Mouse (Mus musculus): ENCODE measurements around the gene Olfr107. TPM values are rescaled to one million over a fixed set of nuclear protein-coding genes. Genes with fewer than 3 reads are reported as not detected.

The Olfr107 gene
- not detected in 2 replicates for polyA plus RNA-seq (2014; fragmentation: Nextera tagmentation; extraction: Ambion mirVana)

DNA sequence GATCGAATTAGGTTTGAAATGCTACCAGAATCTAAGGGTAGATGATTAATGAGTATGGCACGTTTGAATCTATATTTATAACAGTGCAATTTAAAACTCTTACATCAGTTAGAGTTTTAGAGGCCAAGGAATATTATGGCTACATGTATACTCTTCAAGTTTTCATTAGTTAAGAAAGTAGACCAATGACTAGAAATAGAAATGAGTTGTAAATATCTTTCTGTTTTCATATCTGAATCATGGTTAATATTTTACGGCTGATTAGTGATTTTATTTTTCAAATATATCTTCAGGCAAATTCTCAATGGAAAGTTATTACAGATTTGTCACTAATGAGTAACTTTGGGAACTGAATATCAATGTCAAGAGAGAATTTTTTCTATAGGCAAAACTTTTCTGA is at the start of gene Olfr107:
Gene Olfr107, plus strand, starts transcription at position 301 of the 400 bp plus-strand sequence.
- H3K9ac ChIP-seq: no peak within 1 kb of the TSS
- H3K36me3 ChIP-seq (ENCODE audit: insufficient read depth): no peaks in the 10 kb centered on the region
- no peak within 1 kb of the TSS for H3K4me3 ChIP-seq (ENCODE audit: low read depth, low read length)
- no peaks in the 10 kb centered on the region for H3K4me1 ChIP-seq (ENCODE audit: insufficient read depth)
- WGBS: 69% methylated on average over 3 of the region's 3 CpGs
- H3K9me3 ChIP-seq (ENCODE audit: low read depth, low read length): no peaks in the 10 kb centered on the region
- no peak for TF ChIP-seq CTCF (IDR thresholded peaks at IDR 0.05; ENCODE audit: low read depth)
- no peak within 1 kb of the TSS for H3K4me2 ChIP-seq
- H3K27me3 ChIP-seq (ENCODE audit: insufficient read depth, low read length): no peaks in the 10 kb centered on the region
- DNase-seq (no peak), ATAC-seq (ENCODE audit: insufficient read depth) (no peak)
- no peak within 1 kb of the TSS for H3K27ac ChIP-seq (ENCODE audit: low read depth)

DNA sequence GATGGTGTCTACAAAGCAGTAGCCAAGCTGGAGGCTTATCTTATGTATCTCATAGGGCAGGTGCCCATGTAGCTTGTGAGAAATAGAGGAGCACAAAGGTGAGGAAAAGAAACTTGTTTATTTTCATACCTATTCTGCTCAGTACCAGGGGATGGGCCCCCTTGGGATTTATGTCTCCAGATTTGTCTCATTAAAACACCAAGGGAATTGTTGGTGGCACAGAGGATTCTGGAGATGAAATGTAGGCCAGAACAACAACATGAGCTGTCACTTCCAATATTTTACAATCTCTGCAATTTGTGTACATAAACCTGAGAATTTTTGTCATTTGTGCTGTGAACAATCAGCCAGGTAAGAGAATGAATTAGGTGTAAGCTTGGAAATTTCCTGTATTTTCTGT is 39.7 kb upstream of the Olfr107 start, which contains the start of gene Olfr104-ps:
Gene Olfr104-ps, plus strand, starts transcription at position 301 of the 400 bp plus-strand sequence.
- Histone ChIP-seq H3K9ac (no peak within 1 kb of the TSS), H3K36me3 (ENCODE audit: insufficient read depth) (no peaks in the 10 kb centered on the region), H3K27ac (ENCODE audit: low read depth) (no peak within 1 kb of the TSS), H3K9me3 (ENCODE audit: low read depth, low read length) (no peaks in the 10 kb centered on the region), H3K4me2 (no peak within 1 kb of the TSS), H3K4me1 (ENCODE audit: insufficient read depth) (no peaks in the 10 kb centered on the region), H3K27me3 (ENCODE audit: insufficient read depth, low read length) (no peaks in the 10 kb centered on the region), H3K4me3 (ENCODE audit: low read depth, low read length) (no peak within 1 kb of the TSS)
- DNase-seq (no peak), ATAC-seq (ENCODE audit: insufficient read depth) (no peak)
- TF ChIP-seq CTCF (IDR thresholded peaks at IDR 0.05; ENCODE audit: low read depth): no peak

DNA sequence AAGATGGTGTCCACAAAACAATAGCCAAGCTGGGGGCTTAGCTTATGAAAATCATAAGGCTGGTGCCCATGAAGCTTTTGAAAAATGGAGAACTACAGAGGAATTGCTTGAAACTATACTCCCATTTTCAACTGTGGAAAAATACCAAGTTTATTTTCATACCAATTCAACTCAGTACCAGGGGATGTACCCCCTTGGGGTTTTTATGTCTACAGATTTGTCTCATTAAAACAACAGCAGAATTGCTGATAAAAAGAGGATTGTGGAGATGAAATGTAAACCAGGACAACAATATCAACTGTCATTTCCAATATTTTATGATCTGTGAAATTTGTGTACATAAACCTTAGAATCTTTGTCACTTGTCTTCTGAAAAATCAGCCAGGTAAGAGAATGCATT is 20.3 kb upstream of the Olfr107 start, which contains the start of gene Olfr105-ps:
Gene Olfr105-ps, plus strand, starts transcription at position 301 of the 400 bp plus-strand sequence.
- Histone ChIP-seq H3K9ac (no peak within 1 kb of the TSS), H3K9me3 (ENCODE audit: low read depth, low read length) (no peaks in the 10 kb centered on the region), H3K27ac (ENCODE audit: low read depth) (no peak within 1 kb of the TSS), H3K36me3 (ENCODE audit: insufficient read depth) (no peaks in the 10 kb centered on the region), H3K4me2 (no peak within 1 kb of the TSS), H3K27me3 (ENCODE audit: insufficient read depth, low read length) (no peaks in the 10 kb centered on the region), H3K4me1 (ENCODE audit: insufficient read depth) (no peaks in the 10 kb centered on the region), H3K4me3 (ENCODE audit: low read depth, low read length) (no peak within 1 kb of the TSS)
- ATAC-seq (ENCODE audit: insufficient read depth): no peak
- no peak for TF ChIP-seq CTCF (IDR thresholded peaks at IDR 0.05; ENCODE audit: low read depth)
- no peak for DNase-seq

DNA sequence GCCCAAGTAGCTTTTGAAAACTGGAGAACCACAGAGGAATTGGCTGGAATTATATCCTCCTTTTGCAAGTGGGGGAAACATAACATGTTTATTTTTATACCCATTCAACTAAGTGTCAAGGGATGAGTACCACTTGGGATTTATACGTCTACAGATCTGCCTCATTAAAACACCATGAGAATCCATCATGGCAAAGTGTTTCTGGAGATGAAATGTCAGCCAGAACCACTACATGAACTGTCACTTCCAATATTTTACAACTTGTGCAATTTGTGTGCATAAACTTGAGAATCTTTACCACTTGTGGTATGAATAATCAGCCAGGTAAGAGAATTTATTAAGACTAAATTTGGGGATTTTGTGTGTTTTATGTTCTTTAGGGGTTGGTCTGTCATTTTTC is 8.9 kb upstream of the Olfr107 start, which contains the start of gene Olfr106-ps:
Gene Olfr106-ps, plus strand, starts transcription at position 301 of the 400 bp plus-strand sequence.
- Histone ChIP-seq H3K9me3 (ENCODE audit: low read depth, low read length) (no peaks in the 10 kb centered on the region), H3K9ac (no peak within 1 kb of the TSS), H3K27me3 (ENCODE audit: insufficient read depth, low read length) (no peaks in the 10 kb centered on the region), H3K4me2 (no peak within 1 kb of the TSS), H3K27ac (ENCODE audit: low read depth) (no peak within 1 kb of the TSS), H3K4me1 (ENCODE audit: insufficient read depth) (no peaks in the 10 kb centered on the region), H3K36me3 (ENCODE audit: insufficient read depth) (no peaks in the 10 kb centered on the region), H3K4me3 (ENCODE audit: low read depth, low read length) (no peak within 1 kb of the TSS)
- ATAC-seq (ENCODE audit: insufficient read depth): no peak
- no peak for DNase-seq
- 33% methylated on average over 1 of the region's 1 CpGs for WGBS
- no peak for TF ChIP-seq CTCF (IDR thresholded peaks at IDR 0.05; ENCODE audit: low read depth)

DNA sequence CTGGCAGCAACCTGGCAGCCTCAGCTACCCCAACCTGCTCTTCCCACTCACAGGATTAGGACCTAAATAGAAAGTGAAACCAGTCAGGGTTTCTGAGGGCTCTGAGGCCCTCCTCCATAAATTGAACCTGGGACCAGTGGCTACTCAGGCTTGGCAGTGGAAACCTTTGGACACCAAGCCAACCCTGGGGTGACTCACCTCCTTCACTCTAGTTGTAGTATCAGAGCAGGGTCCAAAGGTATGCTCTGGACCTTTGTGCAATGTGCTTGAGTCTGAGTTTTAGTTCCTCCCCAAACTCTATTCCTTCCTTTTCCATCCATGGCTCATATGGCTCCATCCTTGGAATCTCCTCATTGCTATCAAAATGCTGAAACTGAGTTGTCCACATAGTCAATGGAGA is 14.4 kb downstream of the Olfr107 start:
- Histone ChIP-seq H3K4me2 (no peak overlapping the region), H3K9me3 (ENCODE audit: low read depth, low read length) (no peaks in the 10 kb centered on the region), H3K9ac (no peak overlapping the region), H3K4me3 (ENCODE audit: low read depth, low read length) (no peak overlapping the region), H3K36me3 (ENCODE audit: insufficient read depth) (no peaks in the 10 kb centered on the region), H3K4me1 (ENCODE audit: insufficient read depth) (no peaks in the 10 kb centered on the region), H3K27ac (ENCODE audit: low read depth) (no peak overlapping the region), H3K27me3 (ENCODE audit: insufficient read depth, low read length) (no peaks in the 10 kb centered on the region)
- DNase-seq (no peak), ATAC-seq (ENCODE audit: insufficient read depth) (no peak)
- no peak for TF ChIP-seq CTCF (IDR thresholded peaks at IDR 0.05; ENCODE audit: low read depth)

DNA sequence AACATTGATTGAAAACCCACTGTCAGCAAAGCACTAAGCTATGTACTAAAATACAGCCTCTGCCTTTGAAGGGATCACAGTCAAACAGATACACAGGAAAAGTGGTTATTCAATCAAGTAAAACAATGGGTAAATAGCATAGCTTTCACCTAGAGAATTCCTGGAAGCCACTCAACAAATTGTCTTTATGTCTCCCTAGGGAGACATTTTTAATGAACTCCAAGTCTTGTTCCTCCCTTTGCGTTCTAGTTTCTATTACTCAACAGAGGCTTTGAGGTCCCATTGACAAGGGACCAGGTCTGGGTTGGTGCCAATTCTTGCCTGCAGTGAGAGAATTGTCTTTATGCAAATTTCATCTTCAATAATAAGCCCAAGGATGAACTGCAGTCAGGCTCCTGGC is 46.2 kb downstream of the Olfr107 start, which contains the start of gene Olfr108:
Gene Olfr108, plus strand, starts transcription at position 301 of the 400 bp plus-strand sequence.
- DNase-seq (no peak), ATAC-seq (ENCODE audit: insufficient read depth) (no peak)
- no peaks in the 10 kb centered on the region for H3K9me3 ChIP-seq (ENCODE audit: low read depth, low read length)
- H3K27me3 ChIP-seq (ENCODE audit: insufficient read depth, low read length): no peaks in the 10 kb centered on the region
- no peak within 1 kb of the TSS for H3K4me2 ChIP-seq
- no peak within 1 kb of the TSS for H3K27ac ChIP-seq (ENCODE audit: low read depth)
- WGBS: 90% methylated on average over 1 of the region's 1 CpGs
- no peak within 1 kb of the TSS for H3K9ac ChIP-seq
- H3K4me3 ChIP-seq (ENCODE audit: low read depth, low read length): no peak within 1 kb of the TSS
- TF ChIP-seq CTCF (IDR thresholded peaks at IDR 0.05; ENCODE audit: low read depth): no peak
- no peaks in the 10 kb centered on the region for H3K4me1 ChIP-seq (ENCODE audit: insufficient read depth)
- H3K36me3 ChIP-seq (ENCODE audit: insufficient read depth): no peaks in the 10 kb centered on the region

Other genes starting within 250 kb of the Olfr107 start
- not detected in 2 replicates for gene Olfr93, start 237.7 kb upstream of the Olfr107 start, polyA plus RNA-seq (2014; fragmentation: Nextera tagmentation; extraction: Ambion mirVana)
- gene Ubd, start 205.3 kb upstream of the Olfr107 start, polyA plus RNA-seq (2014; fragmentation: Nextera tagmentation; extraction: Ambion mirVana): not detected in 2 replicates
- not detected in 2 replicates for gene Olfr94, start 198.2 kb upstream of the Olfr107 start, polyA plus RNA-seq (2014; fragmentation: Nextera tagmentation; extraction: Ambion mirVana)
- gene Olfr95, start 186.1 kb upstream of the Olfr107 start, polyA plus RNA-seq (2014; fragmentation: Nextera tagmentation; extraction: Ambion mirVana): not detected in 2 replicates
- not detected in 2 replicates for gene Olfr96, start 179.1 kb upstream of the Olfr107 start, polyA plus RNA-seq (2014; fragmentation: Nextera tagmentation; extraction: Ambion mirVana)
- gene Olfr97, start 161.9 kb upstream of the Olfr107 start, polyA plus RNA-seq (2014; fragmentation: Nextera tagmentation; extraction: Ambion mirVana): not detected in 2 replicates
- gene Olfr98, start 135.5 kb upstream of the Olfr107 start, polyA plus RNA-seq (2014; fragmentation: Nextera tagmentation; extraction: Ambion mirVana): not detected in 2 replicates
- gene H2-M3, start 129.0 kb upstream of the Olfr107 start, polyA plus RNA-seq (2014; fragmentation: Nextera tagmentation; extraction: Ambion mirVana): 1.0 and 1.2 TPM in 2 replicates
- not detected in 2 replicates for gene Olfr99, start 115.8 kb upstream of the Olfr107 start, polyA plus RNA-seq (2014; fragmentation: Nextera tagmentation; extraction: Ambion mirVana)
- not detected in 2 replicates for gene Olfr101, start 94.9 kb upstream of the Olfr107 start, polyA plus RNA-seq (2014; fragmentation: Nextera tagmentation; extraction: Ambion mirVana)
- gene Olfr102, start 82.2 kb upstream of the Olfr107 start, polyA plus RNA-seq (2014; fragmentation: Nextera tagmentation; extraction: Ambion mirVana): not detected in 2 replicates
- not detected in 2 replicates for gene Olfr103, start 59.5 kb upstream of the Olfr107 start, polyA plus RNA-seq (2014; fragmentation: Nextera tagmentation; extraction: Ambion mirVana)
- gene Olfr104-ps, start 39.6 kb upstream of the Olfr107 start, polyA plus RNA-seq (2014; fragmentation: Nextera tagmentation; extraction: Ambion mirVana): not detected in 2 replicates
- not detected in 2 replicates for gene Olfr105-ps, start 20.2 kb upstream of the Olfr107 start, polyA plus RNA-seq (2014; fragmentation: Nextera tagmentation; extraction: Ambion mirVana)
- not detected in 2 replicates for gene Olfr106-ps, start 8.8 kb upstream of the Olfr107 start, polyA plus RNA-seq (2014; fragmentation: Nextera tagmentation; extraction: Ambion mirVana)
- gene Olfr108, start 46.3 kb downstream of the Olfr107 start, polyA plus RNA-seq (2014; fragmentation: Nextera tagmentation; extraction: Ambion mirVana): not detected in 2 replicates
- gene Olfr109, start 59.7 kb downstream of the Olfr107 start, polyA plus RNA-seq (2014; fragmentation: Nextera tagmentation; extraction: Ambion mirVana): not detected in 2 replicates
- gene H2-M2, start 84.3 kb downstream of the Olfr107 start, polyA plus RNA-seq (2014; fragmentation: Nextera tagmentation; extraction: Ambion mirVana): not detected in 2 replicates
- not detected in 2 replicates for gene Olfr110, start 93.2 kb downstream of the Olfr107 start, polyA plus RNA-seq (2014; fragmentation: Nextera tagmentation; extraction: Ambion mirVana)
- gene Olfr111, start 108.8 kb downstream of the Olfr107 start, polyA plus RNA-seq (2014; fragmentation: Nextera tagmentation; extraction: Ambion mirVana): not detected in 2 replicates
- gene Olfr112, start 170.2 kb downstream of the Olfr107 start, polyA plus RNA-seq (2014; fragmentation: Nextera tagmentation; extraction: Ambion mirVana): not detected in 2 replicates
- gene Olfr113, start 178.4 kb downstream of the Olfr107 start, polyA plus RNA-seq (2014; fragmentation: Nextera tagmentation; extraction: Ambion mirVana): not detected in 2 replicates
- not detected in 2 replicates for gene Olfr114, start 193.5 kb downstream of the Olfr107 start, polyA plus RNA-seq (2014; fragmentation: Nextera tagmentation; extraction: Ambion mirVana)
- not detected in 2 replicates for gene Olfr115, start 227.9 kb downstream of the Olfr107 start, polyA plus RNA-seq (2014; fragmentation: Nextera tagmentation; extraction: Ambion mirVana)
- not detected in 2 replicates for gene Olfr116, start 228.0 kb downstream of the Olfr107 start, polyA plus RNA-seq (2014; fragmentation: Nextera tagmentation; extraction: Ambion mirVana)

Data from lung, embryonic 14.5 days (tissue).